Mouse (Mus musculus): ENCODE measurements at regions not wholly inside any gene's neighbourhood (a gene's known extent, or its start where the extent isn't known, plus 50 kb on each side); places are given as distances from the start of the nearest gene placed in this dataset.

- TF ChIP-seq ZC3H11A (IDR thresholded peaks at IDR 0.05; ENCODE audit: borderline replicate concordance, low read depth, low read length) (no peak), MAFK (IDR thresholded peaks at IDR 0.05; ENCODE audit: insufficient read depth, low read depth, low read length) (no peak), CHD2 (IDR thresholded peaks at IDR 0.05; ENCODE audit: low read depth, low read length) (no peak)
Measured at GRCm38 (mm10) chr4:135029723-135030122, 90.7 kb upstream of the Runx3 start.

Measured in ES-E14 (cell line).